9 mouse cellular contexts compared by ENCODE assay signal in genomic region chr1:89943202-89943601, GRCm38 (mm10). TPM values are rescaled to one million over a fixed set of nuclear protein-coding genes. Genes with fewer than 3 reads are reported as not detected.
DNase-seq lines count a peak whose midpoint lies in the region; ATAC-seq and TF ChIP-seq lines count a peak whose summit lies in the region.
"Had no signal": no experiment of that assay in that cellular context is flagged by ENCODE, and none has a peak within 500 bp of the region (broad histone marks: within the 10 kb centered on the region; RNA-seq: fewer than 3 reads in every experiment).

No protein-coding gene starts in this region.

- no peaks in the 10 kb centered on the region for H3K36me3 ChIP-seq in thymus, adult 2 months (ENCODE audit: control insufficient read depth, insufficient read depth, low read length)
- H3K36me3 ChIP-seq in intestine, postnatal 0 days (ENCODE audit: control insufficient read depth, insufficient read depth) = no peaks in the 10 kb centered on the region
- H3K36me3 ChIP-seq in neural tube, embryonic 13.5 days = no peaks in the 10 kb centered on the region

- no peaks in the 10 kb centered on the region for H3K4me1 ChIP-seq in thymus, adult 2 months (replicated peaks; ENCODE audit: control insufficient read depth, insufficient read depth, low read length)
- H3K4me1 ChIP-seq in intestine, postnatal 0 days (replicated peaks; ENCODE audit: control insufficient read depth, insufficient read depth, low read length) = 0 out of 2 replicates have a peak, but pooled peaks cover 4% of the 10 kb centered on the region
- peaks cover 9% of the 10 kb centered on the region for H3K4me1 ChIP-seq in lung, adult 2 months (ENCODE audit: control insufficient read depth, insufficient read depth, low read length)
- peaks cover 32% of the 10 kb centered on the region for H3K4me1 ChIP-seq in neural tube, embryonic 13.5 days (replicated peaks)

- no peaks in the 10 kb centered on the region for H3K9me3 ChIP-seq in intestine, postnatal 0 days (ENCODE audit: control insufficient read depth)
- no peaks in the 10 kb centered on the region for H3K9me3 ChIP-seq in neural tube, embryonic 13.5 days

- peak; percentile 40; the same call in 1 of the 2 replicates for TF ChIP-seq CTCF in thymus, adult 2 months (IDR thresholded peaks at IDR 0.05; ENCODE audit: borderline replicate concordance, control insufficient read depth, extremely low read depth, insufficient read depth, low read length, poor library complexity)
- peak; percentile 95 for TF ChIP-seq CTCF in intestine, postnatal 0 days (IDR thresholded peaks at IDR 0.05; ENCODE audit: low read depth)
- TF ChIP-seq CTCF in lung, adult 2 months (IDR thresholded peaks at IDR 0.05; ENCODE audit: insufficient read depth, low read length) = peak; percentile 93

- H3K4me2 ChIP-seq in intestine, postnatal 0 days (replicated peaks; ENCODE audit: low read depth) = peak overlapping the region; percentile 32; the same call in 1 of the 2 replicates
- peak overlapping the region; percentile 72 for H3K4me2 ChIP-seq in neural tube, embryonic 13.5 days

- peak; percentile 64 for ATAC-seq in granulocyte monocyte progenitor cell, adult 5-6 weeks (replicated peaks; ENCODE audit: poor library complexity, severe bottlenecking)
- no peak for ATAC-seq in intestine, postnatal 0 days
- ATAC-seq in neural tube, embryonic 13.5 days (ENCODE audit: low read depth) = peak; percentile 29; the same call in 1 of the 2 replicates

- no peak overlapping the region for H3K27ac ChIP-seq in thymus, adult 2 months (ENCODE audit: control insufficient read depth, insufficient read depth, low read length)
- no peak overlapping the region for H3K27ac ChIP-seq in intestine, postnatal 0 days (ENCODE audit: low read depth, low read length)
- H3K27ac ChIP-seq in neural tube, embryonic 13.5 days (replicated peaks) = no peak overlapping the region

- no peak overlapping the region for H3K4me3 ChIP-seq in thymus, adult 2 months (ENCODE audit: control insufficient read depth, insufficient read depth, low read length)
- no peak overlapping the region for H3K4me3 ChIP-seq in intestine, postnatal 0 days (ENCODE audit: low read depth, low read length)
- H3K4me3 ChIP-seq in lung, adult 2 months (replicated peaks; ENCODE audit: extremely low read depth, low read depth, low read length) = no peak overlapping the region
- H3K4me3 ChIP-seq in neural tube, embryonic 13.5 days = no peak overlapping the region

- peaks cover 12% of the 10 kb centered on the region for H3K27me3 ChIP-seq in thymus, adult 2 months (ENCODE audit: control insufficient read depth, insufficient read depth, low read length)
- H3K27me3 ChIP-seq in intestine, postnatal 0 days (replicated peaks; ENCODE audit: control insufficient read depth, insufficient read depth, low read length) = peaks cover 62% of the 10 kb centered on the region
- H3K27me3 ChIP-seq in neural tube, embryonic 13.5 days = peaks cover 76% of the 10 kb centered on the region

- 4% methylated on average over 16 of the region's 16 CpGs for WGBS in thymus, adult 2 months
- 2% methylated on average over 16 of the region's 16 CpGs for WGBS in intestine, postnatal 0 days
- WGBS in lung, adult 2 months = 2% methylated on average over 16 of the region's 16 CpGs
- WGBS in neural tube, embryonic 13.5 days = 2% methylated on average over 16 of the region's 16 CpGs

- peak; percentile 49 for DNase-seq in thymus, adult 2 months
- no peak for DNase-seq in thymus, adult 18-20 months
- DNase-seq in cerebellum, adult 9-11 months = peak; percentile 67
- DNase-seq in lung, adult 2 months = peak; percentile 77
- DNase-seq in thymus, postnatal 4 days = peak; percentile 80

- no peak overlapping the region for H3K9ac ChIP-seq in intestine, postnatal 0 days (ENCODE audit: low read depth, low read length)
- H3K9ac ChIP-seq in neural tube, embryonic 13.5 days = no peak overlapping the region

- no peak for TF ChIP-seq POLR2A in thymus, adult 2 months (IDR thresholded peaks at IDR 0.05; ENCODE audit: control insufficient read depth, extremely low read depth, insufficient read depth, low read length, poor library complexity)
- TF ChIP-seq POLR2A in lung, adult 2 months (IDR thresholded peaks at IDR 0.05; ENCODE audit: borderline replicate concordance, extremely low read depth, low read depth, low read length) = no peak

RNA-seq across cellular contexts. Expression of gene Gbx2, which starts 12.2 kb away (rescaled TPM):
- polyA plus RNA-seq in thymus, adult 2 months (2012; rRNA removed) = 0.13 and 0.18 TPM in 2 replicates
- total RNA-seq in granulocyte monocyte progenitor cell, adult 5-6 weeks (2014; fragmentation: Nextera tagmentation) = 1.2 TPM in 1 of 2 replicates, not detected in the other
- 0.47 and 2.7 TPM in 2 replicates for total RNA-seq in granulocyte monocyte progenitor cell, adult 5-6 weeks (2017)
- 0.08 and 0.16 TPM in 2 replicates for polyA plus RNA-seq in intestine, postnatal 0 days (2015; fragmentation: Nextera tagmentation; extraction: Ambion mirVana)
- polyA plus RNA-seq in lung, adult 2 months (2012; rRNA removed) = 0.06 TPM in 1 of 2 replicates, not detected in the other
- 42.7 and 44.6 TPM in 2 replicates for polyA plus RNA-seq in neural tube, embryonic 13.5 days (2015; fragmentation: Nextera tagmentation; extraction: Ambion mirVana)
- total RNA-seq: neutrophil, adult 5-6 weeks had no signal

Comparison
In these comparisons a context has a peak if more than half of its experiments do, and no peak if none do; other contexts are left out.
1. DNase-seq: peak in thymus, adult 2 months (single experiment), cerebellum, adult 9-11 months (single experiment), lung, adult 2 months (single experiment) and thymus, postnatal 4 days (single experiment); none in thymus, adult 18-20 months (0 of 2).
2. CTCF ChIP-seq: peak in every context shown above with its lines; median percentile 95 in intestine, postnatal 0 days; 93 in lung, adult 2 months; 40 in thymus, adult 2 months.
3. RNA of gene Gbx2, which starts 12.2 kb away (polyA plus RNA-seq): 42.7 to 44.6 TPM in neural tube, embryonic 13.5 days; 0.13 to 0.18 TPM in thymus, adult 2 months, 0.08 to 0.16 TPM in intestine, postnatal 0 days and 0.06 TPM in lung, adult 2 months; every median in the first group is over 10 times any median in the second.